Mouse (Mus musculus): ENCODE data around the gene Fgfr2. TPM values are rescaled to one million over a fixed set of nuclear protein-coding genes. Genes with fewer than 3 reads are reported as not detected.

Gene Fgfr2
- polyA plus RNA-seq, 1 experiment from 2014 or later: 93.4 TPM

DNA sequence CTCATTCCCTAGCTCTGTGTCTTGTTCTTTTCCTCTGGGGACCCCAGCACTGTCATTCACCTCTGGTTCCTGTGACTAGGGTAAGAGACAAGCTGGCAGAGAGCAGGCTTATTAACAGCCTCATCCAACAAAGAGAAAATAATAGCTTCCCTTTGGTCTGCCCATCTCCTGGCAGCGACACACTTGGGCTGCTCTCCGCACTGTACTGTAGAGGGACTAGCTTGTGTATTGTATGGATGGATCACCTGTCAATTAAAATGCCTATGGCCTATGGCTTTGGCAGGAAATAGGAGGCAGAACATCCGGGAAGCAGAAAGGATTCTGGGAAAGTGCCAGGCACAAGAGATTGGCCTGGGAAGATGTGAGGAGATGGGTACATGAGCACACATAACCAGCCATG lies 960.9 kb downstream of the Fgfr2 start:
- WGBS: 75% methylated on average over 3 of the region's 3 CpGs

DNA sequence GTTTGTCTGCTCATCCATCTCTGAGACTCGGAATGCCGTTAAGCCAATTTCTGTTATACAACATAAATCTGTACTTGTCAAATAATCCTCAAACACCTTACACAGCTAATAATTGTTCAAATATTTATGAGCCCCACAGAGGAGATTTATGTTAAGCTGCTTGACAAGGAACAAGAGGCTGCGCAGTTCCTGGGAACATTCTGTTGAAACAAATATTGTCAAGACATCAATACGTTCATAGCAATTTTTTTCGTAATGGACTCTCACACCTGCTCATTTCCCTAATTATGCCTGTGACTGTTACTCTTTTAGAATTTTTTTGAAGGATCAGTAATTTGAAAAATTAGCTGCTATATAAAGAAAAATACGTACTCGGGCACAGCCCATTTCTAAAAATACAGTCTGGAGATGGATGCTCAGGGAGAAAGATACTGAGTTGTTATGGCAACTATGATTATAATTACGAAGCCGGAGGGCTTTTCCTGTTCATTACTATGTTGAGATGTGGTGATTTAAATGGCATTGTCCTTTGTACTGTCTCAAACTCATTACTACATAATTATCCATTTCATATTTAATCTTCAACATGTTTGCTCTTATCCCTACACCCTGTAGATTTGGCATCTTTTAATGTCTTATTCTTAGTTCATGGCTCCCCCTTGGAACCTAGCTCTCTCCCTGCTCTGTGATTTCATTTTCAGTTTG lies 964.7 kb downstream of the Fgfr2 start:
- 38% methylated on average over 9 of the region's 9 CpGs for WGBS
- no peak overlapping the region for H3K4me2 ChIP-seq (ENCODE audit: low read depth, low read length)
- no peak overlapping the region for H3K4me3 ChIP-seq (replicated peaks; ENCODE audit: low read length)

More for the DNA sequence above, 960.9 kb downstream of the Fgfr2 start:
- no peak for ATAC-seq (ENCODE audit: insufficient read depth, low FRiP score)
- no peak overlapping the region for H3K27ac ChIP-seq (ENCODE audit: low read length)
- no peak overlapping the region for H3K9ac ChIP-seq (ENCODE audit: low read length)
- H3K4me1 ChIP-seq (ENCODE audit: control insufficient read depth, insufficient read depth, low read length): no peaks in the 10 kb centered on the region
- H3K4me2 ChIP-seq (ENCODE audit: low read depth, low read length): no peak overlapping the region
- H3K27me3 ChIP-seq (ENCODE audit: control insufficient read depth, insufficient read depth, low read length): no peaks in the 10 kb centered on the region; the same call in 1 of the 2 replicates
- no peak overlapping the region for H3K4me3 ChIP-seq (replicated peaks; ENCODE audit: low read length)
- no peaks in the 10 kb centered on the region for H3K9me3 ChIP-seq (replicated peaks; ENCODE audit: control insufficient read depth, low read length)
- no peaks in the 10 kb centered on the region for H3K36me3 ChIP-seq (ENCODE audit: control insufficient read depth, insufficient read depth, low read length)

DNA sequence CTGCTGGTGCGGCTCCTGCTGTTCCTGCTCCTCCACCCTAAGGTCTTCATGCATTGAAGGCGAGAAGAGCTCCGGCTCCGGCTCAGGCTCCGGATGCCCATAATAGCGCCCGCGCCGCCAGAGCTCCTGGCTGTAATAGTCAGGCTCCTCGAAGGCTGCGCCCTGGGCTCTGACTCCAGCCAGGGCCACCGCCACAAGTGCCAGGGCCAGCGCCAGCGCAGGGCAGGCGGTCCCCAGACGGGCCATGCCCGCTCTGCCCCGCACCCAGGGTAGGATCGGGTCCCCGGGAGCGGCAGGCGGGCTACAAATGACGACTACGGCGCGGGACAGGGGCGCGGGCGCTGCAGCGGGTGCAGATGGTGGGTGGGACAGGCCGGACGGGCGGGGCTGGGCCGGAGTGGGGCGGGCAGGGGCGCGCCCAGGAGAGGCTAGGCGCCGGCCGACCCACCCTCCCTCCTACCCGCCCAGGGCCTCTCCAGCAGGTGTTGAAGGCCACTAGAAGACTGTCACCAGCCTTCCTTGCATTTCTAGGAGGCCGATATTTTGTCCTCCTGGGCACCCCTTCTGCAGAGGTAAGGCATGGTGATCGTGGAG lies 968.7 kb downstream of the Fgfr2 start, which contains the start of gene Cpxm2:
Cpxm2 (minus strand) TSS at position 372 of the 594 bp plus-strand sequence.
- Histone ChIP-seq H3K4me1 (ENCODE audit: control insufficient read depth, insufficient read depth, low read length) (peaks cover 3% of the 10 kb centered on the region), H3K4me3 (replicated peaks; ENCODE audit: low read length) (peak within 1 kb of the TSS; percentile 46), H3K27me3 (ENCODE audit: control insufficient read depth, insufficient read depth, low read length) (peaks cover 30% of the 10 kb centered on the region), H3K36me3 (ENCODE audit: control insufficient read depth, insufficient read depth, low read length) (no peaks in the 10 kb centered on the region), H3K27ac (ENCODE audit: low read length) (no peak within 1 kb of the TSS), H3K9ac (ENCODE audit: low read length) (peak within 1 kb of the TSS; percentile 63), H3K9me3 (replicated peaks; ENCODE audit: control insufficient read depth, low read length) (no peaks in the 10 kb centered on the region), H3K4me2 (ENCODE audit: low read depth, low read length) (peak within 1 kb of the TSS; percentile 67)
- ATAC-seq (ENCODE audit: insufficient read depth, low FRiP score): peak; percentile 73; the same call in 1 of the 2 replicates
- 3% methylated on average over 39 of the region's 43 CpGs for WGBS

More for the DNA sequence above, 964.7 kb downstream of the Fgfr2 start:
- ATAC-seq (ENCODE audit: insufficient read depth, low FRiP score): no peak
- Histone ChIP-seq H3K9ac (ENCODE audit: low read length) (no peak overlapping the region), H3K36me3 (ENCODE audit: control insufficient read depth, insufficient read depth, low read length) (no peaks in the 10 kb centered on the region), H3K9me3 (replicated peaks; ENCODE audit: control insufficient read depth, low read length) (no peaks in the 10 kb centered on the region), H3K4me1 (ENCODE audit: control insufficient read depth, insufficient read depth, low read length) (peaks cover 3% of the 10 kb centered on the region), H3K27ac (ENCODE audit: low read length) (no peak overlapping the region), H3K27me3 (ENCODE audit: control insufficient read depth, insufficient read depth, low read length) (peaks cover 20% of the 10 kb centered on the region)

DNA sequence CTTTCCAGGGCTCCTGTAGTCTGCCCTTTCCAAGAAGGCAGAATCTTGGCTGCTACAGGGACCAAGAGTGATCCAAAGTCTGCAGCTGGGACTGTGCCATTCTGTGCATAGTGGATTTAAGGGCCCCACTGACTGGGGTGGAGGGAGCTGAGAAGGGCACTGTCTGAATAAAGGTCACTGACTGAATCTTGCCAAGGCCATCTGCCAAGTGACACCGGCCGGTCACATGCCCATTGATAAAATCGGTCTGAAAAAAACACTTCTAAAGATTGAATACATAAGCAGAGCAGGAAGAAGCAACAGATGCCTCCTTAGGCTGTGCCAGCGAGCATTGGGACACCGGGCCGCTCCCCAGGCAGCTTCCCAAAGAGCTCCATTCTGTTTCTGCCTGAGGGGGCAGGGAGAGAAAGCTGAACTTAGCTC lies 969.4 kb downstream of the Fgfr2 start:
- H3K4me3 ChIP-seq (replicated peaks; ENCODE audit: low read length): peak overlapping the region; percentile 46; the same call in 1 of the 2 replicates
- peaks cover 30% of the 10 kb centered on the region for H3K27me3 ChIP-seq (ENCODE audit: control insufficient read depth, insufficient read depth, low read length)
- H3K27ac ChIP-seq (ENCODE audit: low read length): no peak overlapping the region
- ATAC-seq (ENCODE audit: insufficient read depth, low FRiP score): no peak
- H3K9me3 ChIP-seq (replicated peaks; ENCODE audit: control insufficient read depth, low read length): no peaks in the 10 kb centered on the region
- peak overlapping the region; percentile 67; the same call in 1 of the 2 replicates for H3K4me2 ChIP-seq (ENCODE audit: low read depth, low read length)
- H3K4me1 ChIP-seq (ENCODE audit: control insufficient read depth, insufficient read depth, low read length): peaks cover 3% of the 10 kb centered on the region
- no peaks in the 10 kb centered on the region for H3K36me3 ChIP-seq (ENCODE audit: control insufficient read depth, insufficient read depth, low read length)
- H3K9ac ChIP-seq (ENCODE audit: low read length): peak overlapping the region; percentile 63; the same call in 1 of the 2 replicates
- 55% methylated on average over 6 of the region's 6 CpGs for WGBS

DNA sequence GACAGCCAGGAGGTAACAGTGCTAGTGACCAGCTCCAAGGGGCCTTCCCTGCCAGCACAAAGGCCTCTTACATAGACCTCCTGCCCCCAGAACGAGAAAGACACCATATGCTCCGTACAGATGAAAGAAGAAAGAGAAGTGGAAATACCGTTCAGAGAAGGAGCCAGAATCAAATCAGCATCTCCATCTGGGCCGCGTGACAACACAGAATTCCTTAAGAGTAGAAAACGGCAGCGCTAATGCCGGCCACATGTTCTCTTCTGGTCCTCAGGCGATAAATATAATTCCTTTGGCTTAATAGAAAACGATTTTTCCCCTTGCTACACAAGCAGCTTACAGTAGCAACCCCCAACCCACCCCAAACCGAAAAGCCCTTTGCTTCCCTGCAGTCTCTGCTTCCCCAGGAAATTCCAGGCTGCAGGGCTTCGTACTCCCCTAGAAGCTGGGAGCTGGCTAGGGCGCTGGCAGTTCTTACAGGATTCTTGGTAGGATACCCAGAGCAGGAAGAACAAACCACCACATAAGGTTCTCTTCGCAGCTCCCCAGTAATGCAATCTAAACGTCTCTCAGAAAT lies 977.8 kb downstream of the Fgfr2 start:
- 67% methylated on average over 15 of the region's 15 CpGs for WGBS
- Histone ChIP-seq H3K27me3 (ENCODE audit: control insufficient read depth, insufficient read depth, low read length) (no peaks in the 10 kb centered on the region), H3K27ac (ENCODE audit: low read length) (no peak overlapping the region), H3K9ac (ENCODE audit: low read length) (no peak overlapping the region), H3K4me2 (ENCODE audit: low read depth, low read length) (no peak overlapping the region), H3K4me1 (ENCODE audit: control insufficient read depth, insufficient read depth, low read length) (no peaks in the 10 kb centered on the region), H3K4me3 (replicated peaks; ENCODE audit: low read length) (no peak overlapping the region), H3K9me3 (replicated peaks; ENCODE audit: control insufficient read depth, low read length) (no peaks in the 10 kb centered on the region), H3K36me3 (ENCODE audit: control insufficient read depth, insufficient read depth, low read length) (no peaks in the 10 kb centered on the region)
- ATAC-seq (ENCODE audit: insufficient read depth, low FRiP score): no peak

DNA sequence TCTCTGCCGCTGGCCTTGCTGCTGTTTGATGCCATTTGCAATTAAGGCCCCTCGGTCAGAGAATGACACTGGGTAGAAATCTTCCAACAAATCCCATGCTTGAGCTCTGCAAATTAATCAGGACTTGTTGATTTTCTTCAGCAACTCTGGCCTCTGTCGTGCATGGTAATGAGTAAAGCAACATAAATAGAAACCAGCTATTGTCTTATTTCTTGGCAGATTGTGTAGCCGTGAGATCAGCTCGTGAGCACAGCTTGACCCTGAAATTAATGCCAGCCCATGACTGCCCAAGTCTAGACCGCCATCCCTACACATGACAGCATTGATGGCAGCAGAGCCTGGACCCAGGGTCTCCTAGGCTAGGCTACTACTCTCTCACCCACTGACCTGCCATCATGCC lies 994.5 kb downstream of the Fgfr2 start:
- Histone ChIP-seq H3K4me3 (replicated peaks; ENCODE audit: low read length) (no peak overlapping the region), H3K9ac (ENCODE audit: low read length) (no peak overlapping the region), H3K36me3 (ENCODE audit: control insufficient read depth, insufficient read depth, low read length) (no peaks in the 10 kb centered on the region), H3K4me2 (ENCODE audit: low read depth, low read length) (no peak overlapping the region), H3K27ac (ENCODE audit: low read length) (no peak overlapping the region), H3K27me3 (ENCODE audit: control insufficient read depth, insufficient read depth, low read length) (no peaks in the 10 kb centered on the region), H3K4me1 (ENCODE audit: control insufficient read depth, insufficient read depth, low read length) (no peaks in the 10 kb centered on the region), H3K9me3 (replicated peaks; ENCODE audit: control insufficient read depth, low read length) (peaks cover 4% of the 10 kb centered on the region; the same call in 1 of the 2 replicates)
- no peak for ATAC-seq (ENCODE audit: insufficient read depth, low FRiP score)
- WGBS: 81% methylated on average over 6 of the region's 6 CpGs

DNA sequence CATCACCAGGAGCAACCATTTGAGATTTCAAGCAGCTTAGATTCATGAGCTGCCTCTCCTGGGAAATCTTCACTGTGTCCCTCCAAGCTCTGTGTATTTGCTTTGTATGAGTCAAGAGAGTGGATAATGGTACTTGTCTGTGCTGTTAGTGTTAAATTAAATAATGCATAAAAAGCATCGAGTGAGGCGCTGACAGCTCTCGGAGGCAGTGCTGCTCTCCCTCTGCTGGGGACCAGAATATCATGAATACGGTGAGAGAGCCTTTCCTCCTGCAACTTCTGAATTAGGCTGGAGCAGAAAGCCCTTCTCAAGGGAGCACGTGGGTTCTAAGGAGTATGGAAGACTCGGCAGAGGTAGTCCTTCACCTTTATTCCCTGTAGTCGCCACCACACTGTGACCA lies 998.2 kb downstream of the Fgfr2 start:
- WGBS: 72% methylated on average over 7 of the region's 7 CpGs
- no peaks in the 10 kb centered on the region for H3K4me1 ChIP-seq (ENCODE audit: control insufficient read depth, insufficient read depth, low read length)
- ATAC-seq (ENCODE audit: insufficient read depth, low FRiP score): no peak

DNA sequence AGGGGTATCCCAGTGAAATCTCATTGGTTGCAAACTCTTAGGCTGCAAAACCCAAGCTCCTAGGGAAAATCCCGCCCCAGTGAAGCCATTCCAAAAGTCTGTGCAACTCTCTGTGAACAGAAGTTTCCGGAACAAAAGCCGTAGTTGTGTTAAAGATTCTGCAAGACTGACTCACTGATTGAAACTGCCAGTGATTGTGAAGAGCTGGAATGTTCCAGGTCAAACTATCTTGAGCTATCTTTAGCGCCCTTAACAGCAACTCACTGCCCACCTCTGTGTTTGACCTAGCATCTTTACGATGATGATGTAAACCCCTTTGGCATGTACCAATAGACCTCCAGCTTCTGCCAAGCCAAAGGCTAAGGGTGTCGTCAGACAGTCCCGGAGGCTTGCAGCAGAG lies 999.9 kb downstream of the Fgfr2 start:
- no peak overlapping the region for H3K9ac ChIP-seq (ENCODE audit: low read length)
- H3K27me3 ChIP-seq (ENCODE audit: control insufficient read depth, insufficient read depth, low read length): no peaks in the 10 kb centered on the region
- H3K4me2 ChIP-seq (ENCODE audit: low read depth, low read length): no peak overlapping the region
- no peak overlapping the region for H3K27ac ChIP-seq (ENCODE audit: low read length)
- no peaks in the 10 kb centered on the region for H3K4me1 ChIP-seq (ENCODE audit: control insufficient read depth, insufficient read depth, low read length)
- H3K36me3 ChIP-seq (ENCODE audit: control insufficient read depth, insufficient read depth, low read length): no peaks in the 10 kb centered on the region
- no peak for ATAC-seq (ENCODE audit: insufficient read depth, low FRiP score)
- H3K4me3 ChIP-seq (replicated peaks; ENCODE audit: low read length): no peak overlapping the region
- WGBS: 71% methylated on average over 7 of the region's 7 CpGs
- no peaks in the 10 kb centered on the region for H3K9me3 ChIP-seq (replicated peaks; ENCODE audit: control insufficient read depth, low read length)

More for the DNA sequence above, 998.2 kb downstream of the Fgfr2 start:
- Histone ChIP-seq H3K9me3 (replicated peaks; ENCODE audit: control insufficient read depth, low read length) (no peaks in the 10 kb centered on the region), H3K36me3 (ENCODE audit: control insufficient read depth, insufficient read depth, low read length) (no peaks in the 10 kb centered on the region), H3K9ac (ENCODE audit: low read length) (no peak overlapping the region), H3K27ac (ENCODE audit: low read length) (no peak overlapping the region), H3K27me3 (ENCODE audit: control insufficient read depth, insufficient read depth, low read length) (no peaks in the 10 kb centered on the region), H3K4me2 (ENCODE audit: low read depth, low read length) (no peak overlapping the region), H3K4me3 (replicated peaks; ENCODE audit: low read length) (no peak overlapping the region)

DNA sequence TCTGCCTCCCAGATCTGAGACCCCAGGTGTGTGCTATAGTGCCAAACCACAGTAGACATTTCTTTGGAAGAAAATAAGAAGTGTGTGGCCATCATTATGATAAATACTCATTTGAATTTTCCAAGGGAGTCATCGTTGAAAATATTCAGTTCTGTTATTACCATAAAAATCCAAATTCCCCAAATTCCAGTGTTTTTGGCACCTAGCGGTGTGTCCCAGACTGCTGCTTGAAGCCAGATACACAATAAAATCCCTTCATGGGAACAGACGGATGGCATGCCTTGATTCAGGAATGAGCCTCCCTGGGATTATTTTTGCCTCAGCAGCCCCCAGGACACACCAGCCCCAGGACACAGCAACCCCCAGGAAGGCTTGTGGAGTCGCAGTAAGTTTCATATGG lies 1003.3 kb downstream of the Fgfr2 start:
- H3K9me3 ChIP-seq (replicated peaks; ENCODE audit: control insufficient read depth, low read length): no peaks in the 10 kb centered on the region
- H3K4me2 ChIP-seq (ENCODE audit: low read depth, low read length): no peak overlapping the region
- H3K27ac ChIP-seq (ENCODE audit: low read length): no peak overlapping the region
- no peak overlapping the region for H3K4me3 ChIP-seq (replicated peaks; ENCODE audit: low read length)
- H3K27me3 ChIP-seq (ENCODE audit: control insufficient read depth, insufficient read depth, low read length): no peaks in the 10 kb centered on the region
- no peak overlapping the region for H3K9ac ChIP-seq (ENCODE audit: low read length)
- WGBS: 79% methylated on average over 4 of the region's 4 CpGs
- no peaks in the 10 kb centered on the region for H3K4me1 ChIP-seq (ENCODE audit: control insufficient read depth, insufficient read depth, low read length)
- H3K36me3 ChIP-seq (ENCODE audit: control insufficient read depth, insufficient read depth, low read length): no peaks in the 10 kb centered on the region
- no peak for ATAC-seq (ENCODE audit: insufficient read depth, low FRiP score)

Data from stomach, embryonic 16.5 days (tissue).